Mouse (Mus musculus) bone marrow, adult 2 months (tissue): Measurements from ENCODE around the gene Gm11492.

ENCODE experiments used
- CTCF ChIP-seq: fragments of 200-500 bp; IDR thresholded peaks from 2 replicates; pipeline ENCODE4 v1.5.1; 2011; ENCODE audit warnings: low read length, control low read depth; ENCODE audit not compliant: control insufficient read depth, insufficient read depth
- POLR2A ChIP-seq: fragments of 200-500 bp; IDR thresholded peaks from 2 replicates; pipeline ENCODE4 v1.6.1; 2011; ENCODE audit warnings: low read depth, mild to moderate bottlenecking, control low read depth, low read length, borderline replicate concordance; ENCODE audit not compliant: control insufficient read depth

- TF ChIP-seq POLR2A: no peak
- no peak for TF ChIP-seq CTCF
Observed at GRCm38 (mm10) chr11:87613972-87614371, 47.5 kb downstream of the Gm11492 start.
